Mouse (Mus musculus) liver, embryonic 11.5 days (tissue): ENCODE results near the gene Atp6v0e2. TPM values are rescaled to one million over a fixed set of nuclear protein-coding genes. Genes with fewer than 3 reads are reported as not detected.

Experiments
- ATAC-seq: fragments of 200-750 bp; cut with Nextera tagmentation; replicated peaks from 2 replicates; pipeline ENCODE4 v1.8.0; 2017; ENCODE audit warnings: moderate number of reproducible peaks, mild to moderate bottlenecking, moderate TSS enrichment, moderate library complexity; ENCODE audit not compliant: low FRiP score
- DNase-seq: peaks from one replicate; pipeline ENCODE4 v3.0.0-alpha.2; 2017; ENCODE audit warnings: low spot score
- H3K27ac ChIP-seq: fragments of 300-500 bp; sonication (generic); 2 replicates; pipeline ENCODE4 v1.5.1; 2014; ENCODE audit warnings: mild to moderate bottlenecking, low read depth, low read length, control low read depth
- H3K27me3 ChIP-seq: fragments of 300-500 bp; sonication (generic); replicated peaks from 2 replicates; pipeline ENCODE4 v1.6.1; 2014; ENCODE audit warnings: low read length, mixed read lengths; ENCODE audit not compliant: control insufficient read depth, insufficient read depth
- H3K36me3 ChIP-seq: fragments of 300-500 bp; sonication (generic); 2 replicates; pipeline ENCODE4 v1.6.1; 2014; ENCODE audit warnings: mild to moderate bottlenecking, low read length, moderate library complexity, mixed read lengths; ENCODE audit not compliant: control insufficient read depth, insufficient read depth
- H3K4me1 ChIP-seq: fragments of 300-500 bp; sonication (generic); replicated peaks from 2 replicates; pipeline ENCODE4 v1.6.1; 2014; ENCODE audit warnings: low read length, mixed read lengths; ENCODE audit not compliant: control insufficient read depth, insufficient read depth
- H3K4me2 ChIP-seq: fragments of 300-500 bp; sonication (generic); 2 replicates; pipeline ENCODE4 v1.6.1; 2014; ENCODE audit warnings: mild to moderate bottlenecking, control low read depth, moderate library complexity
- H3K4me3 ChIP-seq: fragments of 300-500 bp; sonication (generic); 2 replicates; pipeline ENCODE4 v1.5.1; 2014; ENCODE audit warnings: low read depth, low read length, control low read depth
- H3K9ac ChIP-seq: fragments of 300-500 bp; sonication (generic); 2 replicates; pipeline ENCODE4 v1.6.1; 2014; ENCODE audit warnings: low read depth, low read length, control low read depth
- H3K9me3 ChIP-seq: fragments of 300-500 bp; sonication (generic); 2 replicates; pipeline ENCODE4 v1.6.1; 2016; ENCODE audit warnings: low read length, inconsistent platforms, mixed read lengths; ENCODE audit not compliant: control insufficient read depth
- WGBS: fragments of 180-500 bp; shearing (Covaris S2); extraction: QIAGEN DNeasy Blood & Tissue Kit; methylation state at CpG from one replicate; pipeline ENCODE4 v1.1.7; 2014; 5-methylcytosine and 5-hydroxymethylcytosine counted together
- polyA plus RNA-seq: library from polyadenylated mRNA; unstranded; fragments of >200 nt; fragmentation: Nextera tagmentation; extraction: Ambion mirVana; gene quantifications from 2 replicates; pipeline ENCODE4 v1.2.1, GENCODE M21; 2014

Atp6v0e2 gene
- polyA plus RNA-seq, 1 experiment from 2014 or later: 4.2 TPM

DNA sequence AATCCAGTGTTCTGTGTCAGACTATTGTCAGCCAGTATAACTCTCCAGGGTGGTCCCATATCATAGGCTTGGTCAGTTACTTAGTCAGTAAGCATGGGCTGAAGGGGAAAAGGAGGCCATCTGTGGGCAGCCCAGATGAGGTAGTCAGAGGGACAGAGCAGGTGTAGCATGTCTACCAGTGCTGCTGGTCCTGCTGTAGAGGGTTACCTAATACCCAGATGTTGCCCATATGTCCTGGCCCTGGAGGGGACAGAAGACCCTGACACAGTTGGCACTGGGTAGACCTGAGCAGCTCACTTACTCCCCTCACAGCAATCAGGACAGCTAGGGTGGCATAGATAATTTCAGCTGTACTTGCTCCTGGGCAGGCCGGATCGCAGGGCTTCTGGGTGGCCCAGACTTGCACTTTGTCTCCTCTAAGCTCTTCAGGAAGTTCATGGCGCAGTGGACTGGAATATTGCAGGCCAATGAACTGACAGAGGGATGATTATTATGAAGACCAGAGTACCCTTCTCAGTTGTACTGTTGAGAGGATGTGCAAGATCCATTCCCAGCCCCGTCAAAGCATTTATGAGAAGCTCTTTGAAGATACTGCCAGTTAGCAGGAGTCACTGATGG is 28.4 kb downstream of the Atp6v0e2 start:
- Histone ChIP-seq H3K9ac (no peak overlapping the region), H3K9me3 (no peaks in the 10 kb centered on the region), H3K27me3 (no peaks in the 10 kb centered on the region), H3K36me3 (0 out of 2 replicates have a peak, but pooled peaks cover 4% of the 10 kb centered on the region), H3K4me2 (no peak overlapping the region), H3K4me1 (no peaks in the 10 kb centered on the region), H3K4me3 (no peak overlapping the region), H3K27ac (no peak overlapping the region)
- DNase-seq (no peak), ATAC-seq (no peak)
- 83% methylated on average over 4 of the region's 4 CpGs for WGBS

DNA sequence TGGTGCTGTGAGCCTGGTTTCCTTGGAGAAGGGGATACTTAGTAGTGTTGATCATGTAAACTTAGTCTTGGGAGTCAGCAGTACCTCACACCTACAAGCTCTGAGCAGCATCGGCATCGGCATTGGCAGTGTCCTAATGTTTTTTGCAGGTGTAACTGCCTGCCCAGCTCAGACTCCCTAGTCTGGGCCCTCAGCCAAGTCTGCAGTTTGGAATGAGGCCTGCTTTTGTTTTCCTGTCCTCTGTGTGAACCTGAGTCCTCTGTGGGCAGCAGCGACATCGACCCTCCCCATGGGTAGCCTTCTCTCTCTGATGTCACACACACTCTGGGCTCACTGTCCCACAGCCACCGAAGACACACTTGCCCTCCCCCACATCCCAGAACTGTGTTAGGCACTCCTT is 28.9 kb downstream of the Atp6v0e2 start:
- Histone ChIP-seq H3K4me1 (no peaks in the 10 kb centered on the region), H3K9ac (no peak overlapping the region), H3K27me3 (no peaks in the 10 kb centered on the region), H3K9me3 (no peaks in the 10 kb centered on the region), H3K4me3 (no peak overlapping the region), H3K4me2 (no peak overlapping the region), H3K27ac (no peak overlapping the region), H3K36me3 (0 out of 2 replicates have a peak, but pooled peaks cover 4% of the 10 kb centered on the region)
- ATAC-seq: no peak
- WGBS: 79% methylated on average over 5 of the region's 5 CpGs
- no peak for DNase-seq

DNA sequence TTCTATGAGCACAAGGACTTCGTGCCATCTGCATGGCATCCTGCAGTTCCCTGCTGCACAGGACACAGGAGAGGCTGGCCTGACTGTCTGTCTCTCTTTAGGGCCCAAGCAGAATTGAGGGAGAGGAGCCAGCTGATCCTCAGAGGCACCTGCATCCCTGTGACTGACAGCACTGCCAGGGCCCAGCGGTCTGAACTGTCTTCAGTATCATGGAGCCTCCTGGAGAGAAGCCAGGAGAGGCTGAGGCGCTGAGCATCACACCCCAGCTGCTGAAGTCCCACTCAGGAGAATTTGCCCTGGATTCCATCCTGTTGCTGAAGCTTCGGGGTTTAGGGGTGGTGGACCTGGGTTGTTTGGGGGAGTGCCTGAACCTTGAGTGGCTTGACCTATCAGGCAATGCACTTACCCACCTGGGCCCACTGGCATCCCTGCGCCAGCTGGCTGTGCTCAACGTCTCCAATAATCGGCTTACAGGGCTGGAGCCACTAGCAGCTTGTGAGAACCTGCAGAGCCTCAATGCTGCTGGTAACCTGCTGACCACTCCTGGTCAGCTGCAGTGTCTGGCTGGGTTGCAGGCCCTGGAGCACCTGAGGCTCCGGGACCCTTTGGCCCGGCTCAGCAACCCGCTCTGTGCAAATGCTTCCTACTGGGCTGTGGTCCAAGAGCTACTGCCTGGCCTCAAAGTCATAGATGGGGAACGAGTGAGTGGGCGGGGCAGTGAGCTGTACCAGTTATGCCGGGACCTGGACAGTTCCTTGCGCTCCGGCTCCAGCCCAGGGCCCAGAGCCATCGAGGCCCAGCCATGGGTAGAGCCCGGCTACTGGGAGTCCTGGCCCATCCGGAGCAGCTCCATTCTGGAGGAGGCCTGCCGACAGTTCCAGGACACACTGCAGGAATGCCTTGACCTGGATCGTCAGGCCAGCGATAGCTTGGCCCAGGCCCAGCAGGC is 30.9 kb downstream of the Atp6v0e2 start:
- no peak overlapping the region for H3K9ac ChIP-seq
- peaks cover 4% of the 10 kb centered on the region for H3K4me1 ChIP-seq
- no peak overlapping the region for H3K4me2 ChIP-seq
- 0 out of 2 replicates have a peak, but pooled peaks cover 4% of the 10 kb centered on the region for H3K36me3 ChIP-seq
- no peaks in the 10 kb centered on the region for H3K9me3 ChIP-seq
- WGBS: 85% methylated on average over 21 of the region's 21 CpGs
- DNase-seq (no peak), ATAC-seq (no peak)
- H3K27ac ChIP-seq: no peak overlapping the region
- H3K4me3 ChIP-seq: no peak overlapping the region
- H3K27me3 ChIP-seq: no peaks in the 10 kb centered on the region

DNA sequence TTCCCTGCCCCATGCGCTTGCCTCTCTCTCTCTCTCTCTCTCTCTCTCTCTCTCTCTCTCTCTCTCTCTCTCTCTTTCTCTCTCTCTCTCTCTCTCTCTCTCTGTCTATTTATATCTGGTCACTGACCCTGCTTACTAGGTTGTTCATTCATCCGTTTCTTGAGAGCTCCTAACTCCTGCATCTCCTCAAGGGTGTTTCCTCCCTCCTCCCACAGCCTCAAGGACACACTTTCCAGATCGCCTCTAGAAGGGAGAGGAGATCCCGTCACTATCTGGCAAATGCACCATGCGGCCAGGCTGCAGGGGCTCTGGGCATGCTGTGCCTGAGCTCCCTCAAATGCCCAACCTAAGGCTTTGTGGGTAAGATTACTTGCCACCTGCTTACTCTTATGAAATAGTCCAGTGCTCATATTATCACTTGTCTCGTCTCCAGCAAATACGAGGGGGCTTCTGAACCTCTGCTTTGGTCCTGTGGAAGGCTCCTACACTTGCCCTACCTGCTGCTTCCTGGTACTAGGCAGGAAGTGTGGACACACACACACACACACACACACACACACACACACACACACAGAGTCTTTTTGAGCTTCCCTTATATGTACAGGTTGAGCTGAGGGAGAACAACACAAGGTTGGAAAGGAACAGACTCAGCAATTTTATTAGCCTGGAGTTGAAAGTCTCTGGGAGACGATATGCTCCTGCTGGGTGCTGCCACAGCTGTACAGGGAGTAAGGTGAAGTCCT is 31.8 kb downstream of the Atp6v0e2 start:
- no peak for ATAC-seq
- Histone ChIP-seq H3K9me3 (no peaks in the 10 kb centered on the region), H3K9ac (no peak overlapping the region), H3K27ac (no peak overlapping the region), H3K27me3 (no peaks in the 10 kb centered on the region), H3K36me3 (0 out of 2 replicates have a peak, but pooled peaks cover 4% of the 10 kb centered on the region), H3K4me3 (no peak overlapping the region), H3K4me2 (no peak overlapping the region), H3K4me1 (peaks cover 4% of the 10 kb centered on the region)
- WGBS: 80% methylated on average over 8 of the region's 8 CpGs
- DNase-seq: no peak

DNA sequence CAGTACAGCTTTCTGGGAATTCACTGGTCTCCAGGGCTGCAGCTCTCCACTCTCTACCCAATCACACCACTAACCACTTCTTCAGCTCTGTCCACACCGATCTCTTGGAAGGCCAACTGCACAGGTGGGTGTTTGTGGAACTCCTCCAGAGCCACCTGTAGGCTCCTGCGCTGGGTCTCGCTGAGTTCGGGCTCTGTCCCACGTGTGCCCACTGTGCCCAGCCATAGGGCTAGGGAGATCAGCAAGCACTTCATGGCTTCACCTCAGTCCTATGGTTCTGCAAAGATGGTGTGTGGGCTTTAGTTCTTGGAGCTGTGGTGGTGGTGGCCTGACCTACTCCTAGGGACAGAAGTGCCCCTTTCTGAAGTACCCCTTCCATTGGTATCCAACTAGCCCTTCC is 34.6 kb downstream of the Atp6v0e2 start:
- H3K27ac ChIP-seq: no peak overlapping the region
- no peak for ATAC-seq
- no peak overlapping the region for H3K9ac ChIP-seq
- H3K4me3 ChIP-seq: no peak overlapping the region
- no peaks in the 10 kb centered on the region for H3K27me3 ChIP-seq
- DNase-seq: no peak
- no peak overlapping the region for H3K4me2 ChIP-seq
- 87% methylated on average over 5 of the region's 5 CpGs for WGBS
- H3K36me3 ChIP-seq: no peaks in the 10 kb centered on the region
- peaks cover 4% of the 10 kb centered on the region for H3K4me1 ChIP-seq
- no peaks in the 10 kb centered on the region for H3K9me3 ChIP-seq

DNA sequence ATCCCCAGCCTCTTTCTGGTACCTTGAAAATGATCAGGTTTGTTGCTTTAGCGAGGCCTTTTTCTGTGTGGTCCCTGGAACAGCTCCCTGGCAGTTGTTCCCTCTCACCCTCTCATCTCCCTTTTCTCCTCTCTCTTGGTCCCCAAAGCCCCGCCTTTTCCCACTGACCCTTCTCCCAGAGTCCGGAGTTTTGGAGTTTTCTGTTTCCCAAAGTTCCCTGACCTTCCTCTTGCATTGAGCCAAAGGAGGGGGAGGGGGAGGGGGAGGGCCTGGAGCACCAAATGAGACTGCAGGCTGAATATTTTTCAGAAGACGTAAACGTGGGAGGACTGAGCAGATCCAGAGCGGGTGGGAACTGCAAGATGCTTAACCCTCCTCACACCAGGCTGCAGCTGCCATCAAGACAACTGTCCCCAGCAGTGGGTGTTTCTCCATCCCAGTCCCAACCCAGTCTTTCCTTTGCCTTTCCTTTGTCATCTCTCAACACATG is 35.2 kb downstream of the Atp6v0e2 start, which contains the start of gene Rarres2:
TSS of gene Rarres2 (minus strand) at position 218 of the 490 bp plus-strand sequence.
- no peaks in the 10 kb centered on the region for H3K36me3 ChIP-seq
- ATAC-seq (no peak), DNase-seq (no peak)
- H3K4me3 ChIP-seq: no peak within 1 kb of the TSS
- H3K4me2 ChIP-seq: no peak within 1 kb of the TSS
- H3K9ac ChIP-seq: no peak within 1 kb of the TSS
- H3K27ac ChIP-seq: no peak within 1 kb of the TSS
- H3K9me3 ChIP-seq: no peaks in the 10 kb centered on the region
- H3K4me1 ChIP-seq: peaks cover 4% of the 10 kb centered on the region
- no peaks in the 10 kb centered on the region for H3K27me3 ChIP-seq
- 36% methylated on average over 6 of the region's 6 CpGs for WGBS

DNA sequence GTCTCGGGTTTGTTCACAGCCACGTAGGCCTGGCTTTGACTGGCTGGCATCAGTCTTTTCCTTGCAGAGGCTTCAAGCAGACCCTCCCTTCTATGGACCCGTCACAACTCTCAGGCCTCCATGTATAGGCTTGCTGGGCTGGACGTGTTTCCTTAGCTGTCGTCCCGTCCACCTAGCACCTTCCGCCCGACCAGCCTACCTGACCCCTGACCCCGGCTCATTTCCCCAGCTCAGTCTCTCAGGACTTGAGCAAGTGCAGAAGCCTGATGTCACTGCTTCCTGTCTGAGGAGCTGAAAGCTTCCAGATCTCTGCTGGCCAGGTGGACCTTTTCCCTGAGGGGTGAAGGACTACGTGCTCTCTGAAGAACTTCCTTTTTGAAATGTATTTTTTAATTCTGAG is 35.9 kb downstream of the Atp6v0e2 start:
- no peaks in the 10 kb centered on the region for H3K36me3 ChIP-seq
- H3K27me3 ChIP-seq: no peaks in the 10 kb centered on the region
- H3K4me1 ChIP-seq: peaks cover 4% of the 10 kb centered on the region
- 43% methylated on average over 10 of the region's 10 CpGs for WGBS
- H3K9ac ChIP-seq: no peak overlapping the region
- no peak for DNase-seq
- ATAC-seq: no peak
- no peak overlapping the region for H3K4me3 ChIP-seq
- no peak overlapping the region for H3K4me2 ChIP-seq
- H3K27ac ChIP-seq: no peak overlapping the region
- H3K9me3 ChIP-seq: no peaks in the 10 kb centered on the region

DNA sequence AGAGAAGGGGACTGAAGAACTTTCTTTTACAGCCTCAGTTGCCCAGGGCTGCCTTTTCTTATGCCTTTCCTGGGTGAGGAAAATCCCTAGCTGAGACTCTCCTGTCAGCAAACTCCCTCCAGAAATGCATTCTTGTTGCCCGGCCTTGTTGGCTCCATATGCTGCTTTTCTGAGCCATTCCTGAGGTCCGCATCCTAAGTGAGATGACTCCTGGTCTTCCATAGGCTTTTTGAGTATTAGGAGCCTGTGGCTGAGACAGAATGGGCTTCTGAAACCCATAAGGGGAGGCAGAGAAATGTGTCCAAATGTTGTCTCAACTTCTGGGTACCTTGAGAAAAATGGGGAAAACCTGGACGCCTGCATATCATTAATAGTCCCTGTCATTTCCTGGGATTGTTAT is 36.6 kb downstream of the Atp6v0e2 start:
- no peak for DNase-seq
- ATAC-seq: no peak
- 66% methylated on average over 3 of the region's 3 CpGs for WGBS
- no peak overlapping the region for H3K4me2 ChIP-seq
- peaks cover 4% of the 10 kb centered on the region for H3K4me1 ChIP-seq
- H3K36me3 ChIP-seq: no peaks in the 10 kb centered on the region
- no peaks in the 10 kb centered on the region for H3K9me3 ChIP-seq
- H3K4me3 ChIP-seq: no peak overlapping the region
- H3K27ac ChIP-seq: no peak overlapping the region
- H3K27me3 ChIP-seq: no peaks in the 10 kb centered on the region
- no peak overlapping the region for H3K9ac ChIP-seq
